Mouse (Mus musculus): Measurements from ENCODE around the gene Elovl2.
"Not testable (repeated sequence)": the region's sequence is repeated elsewhere in the genome, so short reads cannot be mapped to it uniquely, and the experiment has no call there.

Gene Elovl2

GRCm38 (mm10) chr13:41220304-41220834, at the start of gene Elovl2:
Gene Elovl2 (minus strand): TSS chr13:41220405.
- DNase-seq (ENCODE audit: low spot score in 2 of 2), result peak; percentile 19 to 67

DNA sequence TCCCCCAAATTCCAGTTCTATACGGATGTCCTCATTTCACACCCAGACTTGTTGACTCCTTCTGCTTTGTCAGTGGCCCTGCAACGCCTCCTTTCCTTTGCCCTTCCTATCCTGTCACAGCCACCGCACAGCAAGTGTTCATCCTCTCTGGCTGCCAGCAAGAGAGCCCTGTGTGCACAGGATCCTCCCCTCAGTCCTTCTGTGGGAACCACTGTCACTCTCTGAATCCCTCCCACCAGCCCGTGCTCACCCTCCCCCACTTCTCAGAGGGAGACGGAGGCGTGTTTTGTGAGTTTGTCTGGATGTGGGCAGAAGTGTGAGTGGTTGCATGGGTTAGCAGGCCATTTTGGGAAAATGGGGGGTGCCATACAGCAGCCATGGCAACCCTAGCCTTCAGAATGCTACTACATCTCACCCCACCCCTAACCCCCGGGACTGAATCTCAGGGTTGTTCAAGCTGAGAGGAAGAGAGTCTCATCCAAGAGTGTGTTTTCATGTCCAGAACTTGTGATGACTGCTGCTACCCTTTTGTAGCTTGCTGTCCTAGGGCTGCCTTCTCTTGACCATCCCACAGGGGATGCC, 47.7 kb upstream of the Elovl2 start:
- DNase-seq (ENCODE audit: low spot score in 2 of 2), result no peak

GRCm38 (mm10) chr13:41263304-41264006, 43.2 kb upstream of the Elovl2 start:
- DNase-seq (ENCODE audit: low spot score in 2 of 2), result no peak

- not testable (repeated sequence) for DNase-seq (ENCODE audit: low spot score in 2 of 2)
Observed at GRCm38 (mm10) chr13:41261617-41262016, 41.4 kb upstream of the Elovl2 start.

GRCm38 (mm10) chr13:41257851-41258250, 37.6 kb upstream of the Elovl2 start:
- no peak for DNase-seq (ENCODE audit: low spot score in 2 of 2)

- DNase-seq (ENCODE audit: low spot score in 2 of 2), result no peak
Observed at GRCm38 (mm10) chr13:41256962-41257361, 36.8 kb upstream of the Elovl2 start.

DNA sequence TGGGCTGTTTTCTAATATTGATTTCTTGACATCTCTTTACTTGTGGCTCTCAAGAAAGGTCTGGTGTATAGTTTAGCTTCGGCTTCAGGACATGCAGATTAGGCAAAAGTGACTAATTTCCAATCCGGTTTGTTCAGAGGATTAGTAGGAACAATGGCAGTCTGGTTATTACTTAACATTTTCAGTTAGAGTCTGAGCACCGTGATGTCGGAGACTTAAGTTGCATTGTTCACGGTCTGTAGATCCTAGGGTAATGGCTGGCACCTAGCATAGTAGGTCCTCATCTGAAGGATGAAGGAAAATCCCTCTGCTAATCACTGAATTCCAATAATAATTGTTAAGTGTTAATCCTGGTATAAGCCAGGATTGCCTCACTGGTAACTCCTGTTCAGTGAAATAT, 35.9 kb upstream of the Elovl2 start:
- DNase-seq (ENCODE audit: low spot score in 2 of 2), result no peak

GRCm38 (mm10) chr13:41252736-41253135, 32.5 kb upstream of the Elovl2 start:
- no peak for DNase-seq (ENCODE audit: low spot score in 2 of 2)

- no peak for DNase-seq (ENCODE audit: low spot score in 2 of 2)
Observed at GRCm38 (mm10) chr13:41252141-41252540, 31.9 kb upstream of the Elovl2 start.

GRCm38 (mm10) chr13:41251667-41252066, 31.5 kb upstream of the Elovl2 start:
- no peak for DNase-seq (ENCODE audit: low spot score in 2 of 2)

DNA sequence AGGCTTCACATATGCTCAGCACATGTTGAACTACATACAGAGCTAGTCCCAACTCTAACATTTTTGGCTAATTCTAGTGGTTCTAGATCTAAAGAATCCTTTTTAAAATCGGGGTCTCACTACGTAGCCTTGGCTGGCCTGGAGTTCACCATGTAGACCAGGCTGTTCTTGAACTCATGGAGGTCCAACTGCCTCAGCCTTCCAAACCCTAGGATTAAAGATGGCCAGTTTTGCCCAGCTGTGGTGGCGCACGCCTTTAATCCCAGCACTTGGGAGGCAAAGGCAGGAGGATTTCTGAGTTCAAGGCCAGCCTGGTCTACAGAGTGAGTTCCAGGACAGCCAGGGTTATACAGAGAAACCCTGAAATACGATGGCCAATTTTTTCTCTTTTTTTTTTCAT, 31.0 kb upstream of the Elovl2 start:
- DNase-seq (ENCODE audit: low spot score in 2 of 2), result peak in 1 of 2 experiments; percentile 7

DNA sequence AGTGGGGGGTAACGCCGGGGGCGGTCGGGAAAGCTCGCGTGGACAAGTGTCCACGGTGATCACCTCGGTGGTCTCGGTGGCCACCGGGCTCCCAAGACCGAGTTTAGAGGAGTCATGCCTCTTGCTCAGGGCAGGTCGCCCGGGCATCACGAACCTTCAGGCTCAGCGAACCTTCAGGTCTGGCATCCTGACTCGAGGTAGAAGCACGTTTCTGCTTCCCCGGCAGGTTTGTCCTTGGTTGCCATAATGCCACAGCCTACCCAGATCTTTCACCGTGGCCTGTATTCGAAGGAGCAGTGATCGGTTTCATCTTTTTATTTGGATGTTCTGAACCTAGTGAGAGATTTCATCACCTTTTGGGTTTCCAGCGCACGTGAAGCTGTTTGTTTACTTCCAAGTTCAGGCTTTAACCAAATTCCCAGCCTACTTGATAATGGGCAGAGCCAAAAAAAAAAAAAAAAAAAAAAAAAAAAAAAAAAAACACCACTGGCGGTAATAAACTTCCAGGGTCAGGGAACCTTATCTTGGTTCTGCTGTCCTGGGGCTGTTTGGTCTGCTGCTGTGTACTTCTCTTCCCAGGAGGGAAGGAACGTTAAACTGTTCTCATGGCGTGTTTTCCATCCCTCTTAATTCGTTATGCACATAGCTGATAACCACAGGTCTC, 30.2 kb upstream of the Elovl2 start:
- peak in 1 of 2 experiments; percentile 45 for DNase-seq (ENCODE audit: low spot score in 2 of 2)

- DNase-seq (ENCODE audit: low spot score in 2 of 2), result peak; percentile 80 to 95
Observed at GRCm38 (mm10) chr13:41249538-41250317, 29.5 kb upstream of the Elovl2 start, which contains the start of gene Smim13. Gene Smim13 (plus strand): TSS chr13:41249844.

DNA sequence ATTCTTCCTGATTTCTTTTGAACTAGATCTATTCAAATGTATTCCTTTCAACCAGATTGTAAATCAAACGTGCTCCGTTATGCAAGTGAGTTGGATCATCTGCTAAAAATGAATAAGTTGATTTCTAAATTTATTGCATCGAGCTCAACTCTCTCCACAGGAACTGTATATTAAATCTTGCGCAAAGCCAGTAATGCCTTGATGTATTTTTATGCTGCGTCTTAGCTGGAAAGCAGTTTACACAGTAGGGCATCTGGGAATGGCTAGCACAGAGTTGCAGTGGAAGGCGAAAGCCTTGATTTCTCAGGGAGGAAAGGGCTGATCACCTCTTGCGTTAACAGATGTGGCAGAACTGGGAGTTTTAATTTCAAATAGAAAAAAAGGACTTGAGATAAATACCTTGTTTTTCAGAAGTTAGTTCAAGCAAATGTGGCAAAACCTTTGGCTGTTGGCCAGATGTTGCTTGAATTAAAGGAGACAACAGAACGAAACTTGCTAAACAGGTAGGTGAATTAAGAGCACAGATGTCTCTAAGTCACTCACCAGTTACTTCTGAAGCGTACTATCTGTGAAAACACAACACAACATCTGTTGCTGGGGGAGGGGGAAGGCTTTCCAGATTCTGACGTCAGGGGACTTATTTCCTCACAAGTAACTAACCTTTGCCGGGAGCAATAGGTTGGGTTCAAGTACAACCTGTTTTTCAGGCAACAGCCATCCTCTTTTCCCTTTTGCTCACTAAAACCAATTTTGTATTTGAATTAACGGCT, 28.7 kb upstream of the Elovl2 start:
- DNase-seq (ENCODE audit: low spot score in 2 of 2), result peak in 1 of 2 experiments; percentile 45

- no peak for DNase-seq (ENCODE audit: low spot score in 2 of 2)
Observed at GRCm38 (mm10) chr13:41244306-41244830, 24.2 kb upstream of the Elovl2 start.

DNA sequence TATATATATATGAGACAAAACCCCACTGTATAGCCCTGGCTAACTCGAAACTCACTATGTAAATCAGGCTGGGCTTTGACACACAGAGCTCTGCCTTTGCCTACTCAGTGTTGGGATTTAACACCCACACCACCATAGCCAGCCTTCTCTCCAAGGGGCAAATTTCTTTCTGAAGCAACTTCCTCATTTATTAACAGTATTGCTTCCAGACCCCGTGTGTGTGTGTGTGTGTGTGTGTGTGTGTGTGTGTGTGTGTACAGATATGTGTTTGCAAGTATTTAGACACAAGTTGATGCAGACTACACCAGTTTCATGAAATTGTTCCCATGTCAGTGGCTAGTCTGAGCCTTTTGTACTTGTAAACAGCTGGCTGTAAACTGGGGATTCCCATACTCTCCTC, 21.4 kb upstream of the Elovl2 start:
- no peak for DNase-seq (ENCODE audit: low spot score in 2 of 2)

DNA sequence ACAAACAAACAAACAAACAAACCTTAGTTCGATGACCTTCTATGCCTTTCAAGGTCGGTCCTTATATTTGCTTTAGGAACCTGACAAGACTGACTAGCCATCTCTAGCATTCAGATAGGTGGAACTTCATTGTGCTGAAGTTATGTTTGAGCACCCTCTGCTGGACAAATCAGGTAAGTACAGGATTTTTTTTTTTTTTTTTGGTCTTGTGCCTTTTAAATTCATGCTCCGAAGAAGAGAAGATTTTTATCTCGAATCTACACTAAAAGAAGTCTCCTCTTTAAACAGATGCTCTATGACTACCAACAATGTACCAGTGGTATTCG, 18.6 kb upstream of the Elovl2 start:
- DNase-seq (ENCODE audit: low spot score in 2 of 2), result no peak

DNA sequence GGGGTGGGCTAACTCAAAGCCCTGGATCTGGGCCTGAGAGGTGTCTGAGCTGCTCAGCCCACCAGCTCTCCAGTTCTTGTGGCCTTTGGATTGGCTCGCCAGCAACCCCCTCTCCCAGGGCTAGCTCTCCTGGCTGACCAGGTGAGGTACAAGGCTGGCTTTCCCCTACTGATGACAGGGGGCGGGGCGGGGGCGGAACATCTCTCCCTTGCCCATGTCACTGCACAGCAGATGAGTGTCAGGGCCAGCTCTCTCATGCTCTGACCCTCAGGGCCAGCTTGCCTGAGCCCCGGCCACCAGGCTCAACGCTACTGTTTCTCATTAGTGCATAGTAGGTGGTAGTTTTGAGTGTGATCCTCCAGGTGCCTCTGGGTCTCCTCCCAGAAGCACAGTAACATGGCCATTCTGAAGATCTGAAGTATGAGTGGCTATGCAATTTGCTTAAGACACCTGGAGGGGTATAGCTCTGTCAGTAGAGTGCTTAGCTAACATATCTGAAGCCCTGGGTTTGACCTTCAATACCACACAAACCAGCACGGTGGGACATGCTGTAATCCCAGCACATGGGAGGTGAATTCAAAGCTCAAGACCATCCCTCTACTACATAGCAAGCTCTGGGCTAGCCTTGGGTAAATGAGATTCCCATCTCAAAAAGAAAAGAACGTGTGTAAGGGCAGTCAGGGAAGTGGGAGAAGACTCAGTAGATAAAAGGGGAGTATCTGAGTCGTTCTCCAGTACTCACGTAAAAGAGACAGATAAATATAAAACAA, 18.0 kb upstream of the Elovl2 start:
- DNase-seq (ENCODE audit: low spot score in 2 of 2), result no peak

- no peak for DNase-seq (ENCODE audit: low spot score in 2 of 2)
Observed at GRCm38 (mm10) chr13:41235845-41236741, 15.9 kb upstream of the Elovl2 start.
